Mouse (Mus musculus) erythroblast, adult 5-6 weeks (primary cell): ENCODE results near the gene Vmn2r84. TPM values are rescaled to one million over a fixed set of nuclear protein-coding genes. Genes with fewer than 3 reads are reported as not detected.

Source experiments
- total RNA-seq, 2 experiments: library from RNA; stranded (forward) in 1 of 2; stranded (reverse) in 1 of 2; fragments of 150-400 nt in 1 of 2; fragments of 200-764, 138-1000 nt in 1 of 2; gene quantifications; 2 replicates each; pipeline versions ENCODE4 v1.2.3 to v1.2.4; 2015 to 2017; ENCODE audit warnings: low replicate concordance in 2 of 2

The Vmn2r84 gene
- total RNA-seq, 2 experiments from 2014 or later = 0.17 TPM; not detected in 1

Other genes starting within 250 kb of the Vmn2r84 start
- not detected in 2 replicates for gene Olfr825, start 227.6 kb downstream of the Vmn2r84 start, total RNA-seq (2015; ENCODE audit: low replicate concordance)
- gene Olfr825, start 227.6 kb downstream of the Vmn2r84 start, total RNA-seq (2017; ENCODE audit: low replicate concordance) = not detected in 2 replicates
- not detected in 2 replicates for gene Olfr826, start 210.1 kb downstream of the Vmn2r84 start, total RNA-seq (2015; ENCODE audit: low replicate concordance)
- not detected in 2 replicates for gene Olfr826, start 210.1 kb downstream of the Vmn2r84 start, total RNA-seq (2017; ENCODE audit: low replicate concordance)
- gene Olfr827, start 179.9 kb downstream of the Vmn2r84 start, total RNA-seq (2015; ENCODE audit: low replicate concordance) = not detected in 2 replicates
- gene Olfr827, start 179.9 kb downstream of the Vmn2r84 start, total RNA-seq (2017; ENCODE audit: low replicate concordance) = not detected in 2 replicates
- not detected in 2 replicates for gene Neurod4, start 114.1 kb downstream of the Vmn2r84 start, total RNA-seq (2015; ENCODE audit: low replicate concordance)
- not detected in 2 replicates for gene Neurod4, start 114.1 kb downstream of the Vmn2r84 start, total RNA-seq (2017; ENCODE audit: low replicate concordance)
- 0.77 and 2.7 TPM in 2 replicates for gene Tespa1, start 71.5 kb downstream of the Vmn2r84 start, total RNA-seq (2015; ENCODE audit: low replicate concordance)
- gene Tespa1, start 71.5 kb downstream of the Vmn2r84 start, total RNA-seq (2017; ENCODE audit: low replicate concordance) = 2.5 and 3.2 TPM in 2 replicates
- gene Vmn2r85, start 35.4 kb upstream of the Vmn2r84 start, total RNA-seq (2015; ENCODE audit: low replicate concordance) = not detected in 2 replicates
- not detected in 2 replicates for gene Vmn2r85, start 35.4 kb upstream of the Vmn2r84 start, total RNA-seq (2017; ENCODE audit: low replicate concordance)
- not detected in 2 replicates for gene Vmn2r86, start 61.7 kb upstream of the Vmn2r84 start, total RNA-seq (2015; ENCODE audit: low replicate concordance)
- not detected in 2 replicates for gene Vmn2r86, start 61.7 kb upstream of the Vmn2r84 start, total RNA-seq (2017; ENCODE audit: low replicate concordance)
- not detected in 2 replicates for gene Vmn2r87, start 103.1 kb upstream of the Vmn2r84 start, total RNA-seq (2015; ENCODE audit: low replicate concordance)
- gene Vmn2r87, start 103.1 kb upstream of the Vmn2r84 start, total RNA-seq (2017; ENCODE audit: low replicate concordance) = not detected in 2 replicates